Mouse (Mus musculus) lung, postnatal 0 days (tissue): ENCODE results near the gene Arvcf. TPM values are rescaled to one million over a fixed set of nuclear protein-coding genes. Genes with fewer than 3 reads are reported as not detected.

Experiments
- ATAC-seq: fragments of 200-750 bp; cut with Nextera tagmentation; 2 replicates; pipeline ENCODE4 v1.8.0; 2017; ENCODE audit warnings: moderate library complexity
- DNase-seq: peaks from one replicate; pipeline ENCODE4 v3.0.0-alpha.2; 2016; ENCODE audit warnings: low spot score
- H3K27ac ChIP-seq: fragments of 300-500 bp; sonication (generic); 2 replicates; pipeline ENCODE4 v1.5.1; 2014; ENCODE audit warnings: antibody characterized with exemption, mild to moderate bottlenecking, low read length, mixed read lengths
- H3K27me3 ChIP-seq: fragments of 300-500 bp; sonication (generic); replicated peaks from 2 replicates; pipeline ENCODE4 v1.6.1; 2014; ENCODE audit warnings: low read length, mixed read lengths; ENCODE audit not compliant: insufficient read depth
- H3K36me3 ChIP-seq: fragments of 300-500 bp; sonication (generic); 2 replicates; pipeline ENCODE4 v1.6.1; 2014; ENCODE audit warnings: low read length, mixed read lengths; ENCODE audit not compliant: insufficient read depth
- H3K4me1 ChIP-seq: fragments of 300-500 bp; sonication (generic); 2 replicates; pipeline ENCODE4 v1.6.1; 2014; ENCODE audit warnings: antibody characterized with exemption, low read depth, low read length, mixed read lengths; ENCODE audit not compliant: insufficient read depth
- H3K4me2 ChIP-seq: fragments of 300-500 bp; sonication (generic); replicated peaks from 2 replicates; pipeline ENCODE4 v1.6.1; 2014; ENCODE audit warnings: low read depth, mild to moderate bottlenecking, low read length, moderate library complexity, mixed read lengths
- H3K4me3 ChIP-seq: fragments of 300-500 bp; sonication (generic); 2 replicates; pipeline ENCODE4 v1.5.1; 2014; ENCODE audit warnings: low read depth, low read length
- H3K9ac ChIP-seq: fragments of 300-500 bp; sonication (generic); replicated peaks from 2 replicates; pipeline ENCODE4 v1.6.1; 2014; ENCODE audit warnings: low read depth, mild to moderate bottlenecking
- H3K9me3 ChIP-seq: fragments of 300-500 bp; sonication (generic); 2 replicates; pipeline ENCODE4 v1.6.1; 2016; ENCODE audit warnings: low read length, mixed read lengths
- CTCF ChIP-seq: IDR thresholded peaks from 2 replicates; pipeline ENCODE4 v1.5.1; 2016; ENCODE audit warnings: antibody characterized with exemption, mild to moderate bottlenecking
- EP300 ChIP-seq: IDR thresholded peaks from 2 replicates; pipeline ENCODE4 v1.6.1; 2016; ENCODE audit warnings: antibody characterized with exemption, mild to moderate bottlenecking, control low read depth
- WGBS: fragments of 180-500 bp; shearing (Covaris S2); extraction: QIAGEN DNeasy Blood & Tissue Kit; methylation state at CpG from one replicate; pipeline ENCODE4 v1.1.7; 2014; 5-methylcytosine and 5-hydroxymethylcytosine counted together
- polyA plus RNA-seq: library from polyadenylated mRNA; unstranded; fragments of >200 nt; fragmentation: Nextera tagmentation; extraction: Ambion mirVana; gene quantifications from 2 replicates; pipeline ENCODE4 v1.2.1, GENCODE M21; 2015

The Arvcf gene
- polyA plus RNA-seq, 1 experiment from 2014 or later = 14.6 TPM

DNA sequence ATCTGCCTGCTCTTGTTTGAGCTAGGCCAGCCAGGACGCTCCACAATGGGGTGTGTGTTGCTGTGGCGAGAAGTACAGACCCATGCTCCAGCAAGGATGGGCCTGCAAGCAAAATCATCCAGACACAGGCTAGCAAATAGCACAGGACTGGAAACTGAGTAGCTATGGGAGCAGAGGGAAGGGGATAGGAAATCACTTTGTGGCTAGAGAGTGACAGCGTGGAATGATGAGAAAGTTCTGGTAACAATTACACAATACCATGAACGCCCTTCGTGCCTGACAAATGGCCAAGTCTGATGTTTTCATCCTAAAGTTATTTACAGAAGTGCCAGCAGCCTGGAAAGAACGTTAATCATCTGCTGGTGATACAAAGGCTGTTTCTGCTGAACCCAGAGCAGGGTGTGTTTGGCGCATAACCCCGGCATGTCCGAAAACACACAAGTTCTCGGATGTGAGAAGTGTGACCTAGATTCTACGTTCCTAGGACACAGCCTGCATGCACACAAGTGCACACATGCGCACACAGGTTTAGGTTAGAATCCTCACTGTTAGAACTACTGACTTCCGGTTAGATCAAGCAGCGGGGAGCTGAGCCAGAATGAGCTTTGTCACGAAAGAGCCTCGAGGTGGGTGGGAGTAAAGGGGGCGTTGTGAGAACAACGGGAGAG is 68.2 kb downstream of the Arvcf start:
- WGBS = 37% methylated on average over 18 of the region's 18 CpGs
- H3K9me3 ChIP-seq = no peaks in the 10 kb centered on the region
- H3K4me2 ChIP-seq = 0 out of 2 replicates have a peak overlapping the region, but pooled peaks have one; percentile 25
- H3K4me3 ChIP-seq = no peak overlapping the region
- TF ChIP-seq EP300 = peak; percentile 81
- no peak for TF ChIP-seq CTCF
- peak; percentile 85 for ATAC-seq
- 0 out of 2 replicates have a peak, but pooled peaks cover 3% of the 10 kb centered on the region for H3K36me3 ChIP-seq
- DNase-seq = peak; percentile 92
- H3K4me1 ChIP-seq = 0 out of 2 replicates have a peak, but pooled peaks cover 3% of the 10 kb centered on the region
- H3K9ac ChIP-seq = no peak overlapping the region
- no peaks in the 10 kb centered on the region for H3K27me3 ChIP-seq
- peak overlapping the region; percentile 80 for H3K27ac ChIP-seq

- WGBS = 66% methylated on average over 3 of the region's 3 CpGs
- DNase-seq (no peak), ATAC-seq (no peak)
- Histone ChIP-seq H3K27ac (peak overlapping the region; percentile 80), H3K27me3 (no peaks in the 10 kb centered on the region), H3K4me2 (0 out of 2 replicates have a peak overlapping the region, but pooled peaks have one; percentile 25), H3K36me3 (0 out of 2 replicates have a peak, but pooled peaks cover 3% of the 10 kb centered on the region), H3K9me3 (no peaks in the 10 kb centered on the region), H3K4me1 (0 out of 2 replicates have a peak, but pooled peaks cover 1% of the 10 kb centered on the region), H3K9ac (no peak overlapping the region), H3K4me3 (no peak overlapping the region)
- no peak for TF ChIP-seq EP300
- TF ChIP-seq CTCF = no peak
Measured at GRCm38 (mm10) chr16:18416837-18417236, 68.9 kb downstream of the Arvcf start.

DNA sequence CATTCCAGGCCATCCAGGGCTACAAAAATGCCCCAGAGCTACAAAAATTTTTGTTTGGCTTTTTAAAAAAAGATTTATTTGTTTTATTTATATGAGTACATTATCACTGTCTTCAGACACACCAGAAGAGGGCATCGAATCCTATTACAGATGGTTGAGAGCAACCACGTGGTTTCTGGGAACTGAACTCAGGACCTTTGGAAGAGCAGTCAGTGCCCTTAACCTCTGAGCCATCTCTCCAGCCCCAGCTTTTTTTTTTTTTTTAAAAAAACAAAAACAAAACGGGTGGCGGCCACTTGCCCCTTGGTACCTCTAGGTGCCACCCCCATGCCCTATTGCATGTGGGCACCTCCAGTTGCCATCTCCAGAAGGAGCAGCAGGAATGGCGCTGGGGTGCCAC is 69.5 kb downstream of the Arvcf start:
- Histone ChIP-seq H3K4me1 (no peaks in the 10 kb centered on the region), H3K9me3 (no peaks in the 10 kb centered on the region), H3K27me3 (no peaks in the 10 kb centered on the region), H3K4me3 (no peak overlapping the region), H3K36me3 (0 out of 2 replicates have a peak, but pooled peaks cover 3% of the 10 kb centered on the region), H3K27ac (no peak overlapping the region), H3K4me2 (no peak overlapping the region), H3K9ac (no peak overlapping the region)
- no peak for DNase-seq
- no peak for ATAC-seq
- no peak for TF ChIP-seq EP300
- TF ChIP-seq CTCF = no peak
- WGBS = 95% methylated on average over 5 of the region's 5 CpGs

DNA sequence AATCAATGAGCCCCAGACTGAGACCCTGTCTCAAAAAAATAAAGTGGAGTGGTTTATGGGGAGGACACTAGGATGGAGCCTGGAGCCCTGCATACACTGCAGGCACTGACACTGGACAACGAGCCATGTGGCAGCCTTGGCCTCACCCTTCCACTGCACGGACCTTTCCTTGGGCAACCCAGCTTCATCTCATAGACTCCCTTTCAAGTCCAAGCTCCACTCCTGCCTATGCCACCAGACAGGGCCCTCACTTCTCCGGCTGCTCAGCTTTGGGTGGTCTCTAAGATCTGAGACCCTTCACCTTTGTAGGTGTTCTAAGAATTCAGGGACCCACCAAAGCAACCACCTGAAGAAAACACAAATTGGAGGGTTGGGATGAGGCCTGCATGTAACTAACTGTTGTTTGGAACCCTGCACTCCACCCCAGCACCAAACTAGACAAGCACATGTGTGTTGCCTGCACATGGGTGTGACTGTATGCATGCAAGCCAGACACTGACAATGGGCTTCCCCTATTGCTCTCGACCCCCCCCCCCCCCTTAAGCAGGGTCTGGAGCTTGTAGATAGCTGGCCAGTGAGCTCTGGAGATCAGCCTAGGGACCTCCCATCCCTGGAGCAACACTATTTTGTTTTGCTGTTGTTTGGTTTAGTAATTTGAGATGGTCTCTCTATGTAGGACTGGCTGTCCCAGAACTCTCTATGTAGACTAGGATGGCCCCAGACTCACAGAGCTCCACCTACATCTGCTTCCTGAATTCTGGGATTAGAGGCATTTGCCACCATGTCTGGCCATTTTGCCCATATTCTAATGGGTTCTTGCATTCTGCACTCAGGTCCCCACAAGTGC is 71.0 kb downstream of the Arvcf start:
- Histone ChIP-seq H3K4me3 (no peak overlapping the region), H3K36me3 (0 out of 2 replicates have a peak, but pooled peaks cover 3% of the 10 kb centered on the region), H3K9me3 (no peaks in the 10 kb centered on the region), H3K27me3 (no peaks in the 10 kb centered on the region), H3K27ac (no peak overlapping the region), H3K4me2 (no peak overlapping the region), H3K4me1 (peaks cover 5% of the 10 kb centered on the region; the same call in 1 of the 2 replicates), H3K9ac (no peak overlapping the region)
- no peak for TF ChIP-seq EP300
- no peak for TF ChIP-seq CTCF
- ATAC-seq (no peak), DNase-seq (no peak)
- WGBS = 100% methylated on average over 3 of the region's 4 CpGs

GRCm38 (mm10) chr16:18419603-18420026 is 71.6 kb downstream of the Arvcf start:
- WGBS = 60% methylated on average over 1 of the region's 1 CpGs
- peaks cover 11% of the 10 kb centered on the region; the same call in 1 of the 2 replicates for H3K4me1 ChIP-seq
- 0 out of 2 replicates have a peak, but pooled peaks cover 2% of the 10 kb centered on the region for H3K36me3 ChIP-seq
- H3K9me3 ChIP-seq = no peaks in the 10 kb centered on the region
- no peaks in the 10 kb centered on the region for H3K27me3 ChIP-seq
- H3K4me2 ChIP-seq = no peak overlapping the region
- no peak overlapping the region for H3K9ac ChIP-seq
- ATAC-seq (no peak), DNase-seq (no peak)
- no peak overlapping the region for H3K4me3 ChIP-seq
- TF ChIP-seq CTCF (no peak), EP300 (no peak)
- no peak overlapping the region for H3K27ac ChIP-seq

- WGBS = 82% methylated on average over 3 of the region's 3 CpGs
- H3K9ac ChIP-seq = no peak overlapping the region
- ATAC-seq (no peak), DNase-seq (no peak)
- no peak overlapping the region for H3K4me2 ChIP-seq
- H3K36me3 ChIP-seq = no peaks in the 10 kb centered on the region
- H3K9me3 ChIP-seq = no peaks in the 10 kb centered on the region
- peaks cover 13% of the 10 kb centered on the region; the same call in 1 of the 2 replicates for H3K4me1 ChIP-seq
- H3K4me3 ChIP-seq = no peak overlapping the region
- no peak overlapping the region for H3K27ac ChIP-seq
- no peak for TF ChIP-seq EP300
- TF ChIP-seq CTCF = no peak
- H3K27me3 ChIP-seq = no peaks in the 10 kb centered on the region
Measured at GRCm38 (mm10) chr16:18420571-18420970, 72.6 kb downstream of the Arvcf start.
